Mouse (Mus musculus) liver, adult 2 months (tissue): Measurements from ENCODE around the gene Gm49416.
A peak's percentile ranks its signal among the peaks of the same experiment; 100 is the strongest.

Source experiments
- CTCF ChIP-seq: fragments of 200-500 bp; IDR thresholded peaks from 2 replicates; pipeline ENCODE4 v1.5.1; 2011; ENCODE audit warnings: low read depth, low read length, control low read depth
- POLR2A ChIP-seq: fragments of 200-500 bp; IDR thresholded peaks from 2 replicates; pipeline ENCODE4 v1.6.1; 2011; ENCODE audit warnings: low read length, control low read depth; ENCODE audit not compliant: insufficient read depth; ENCODE audit errors: extremely low read depth

DNA sequence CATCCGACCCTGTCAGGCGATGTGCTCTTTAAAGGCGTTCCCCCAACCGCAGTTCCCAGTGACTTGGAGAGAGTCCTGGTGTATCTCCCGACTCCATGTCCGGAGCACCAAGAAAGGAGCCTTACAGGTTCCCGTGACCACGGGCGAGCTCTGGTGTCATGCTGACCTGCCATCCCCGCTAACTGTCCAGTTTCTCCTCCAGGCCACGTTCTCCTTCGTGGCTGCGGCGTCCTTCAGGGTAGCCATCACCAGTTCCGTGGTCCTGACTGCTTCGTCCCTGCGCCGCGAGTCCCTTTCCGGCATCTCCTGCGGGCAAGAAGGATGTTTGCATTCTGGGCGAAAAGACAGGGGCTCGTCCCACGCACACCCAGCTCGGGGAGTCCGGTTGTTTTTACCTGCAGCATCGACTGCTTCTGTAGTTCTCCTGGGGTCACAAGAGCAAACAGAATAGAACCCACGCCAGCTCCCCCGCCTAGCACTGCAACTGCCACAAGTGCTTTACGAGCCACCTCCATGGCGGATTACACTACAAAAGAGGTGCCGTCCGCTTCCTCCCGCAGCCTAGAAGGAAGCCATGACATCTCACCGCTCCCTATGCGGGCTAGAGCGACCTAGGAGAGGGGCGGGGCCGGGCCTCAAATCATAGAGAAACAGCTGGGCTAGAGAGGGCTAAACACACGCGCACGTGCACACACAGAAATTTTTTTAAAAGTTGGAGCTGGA is 8.3 kb upstream of the Gm49416 start, which contains the start of gene Uqcc3:
- TF ChIP-seq CTCF: no peak
- peak; percentile 73; the same call in 1 of the 2 replicates for TF ChIP-seq POLR2A
